In genomic region chr19:18712866-18713300, GRCm38 (mm10) we compare ENCODE assay signal across 8 mouse cellular contexts. TPM values are rescaled to one million over a fixed set of nuclear protein-coding genes. Genes with fewer than 3 reads are reported as not detected.
DNase-seq lines count a peak whose midpoint lies in the region; ATAC-seq lines count a peak whose summit lies in the region.

D030056L22Rik (plus strand) TSS chr19:18713193.

- H3K4me3 ChIP-seq in hindbrain, embryonic 12.5 days = peak within 1 kb of the TSS; percentile 95

- no peaks in the 10 kb centered on the region for H3K9me3 ChIP-seq in hindbrain, embryonic 12.5 days (replicated peaks)

- ATAC-seq in hindbrain, embryonic 12.5 days (ENCODE audit: low FRiP score) = peak; percentile 99

- H3K36me3 ChIP-seq in hindbrain, embryonic 12.5 days = no peaks in the 10 kb centered on the region

- peak within 1 kb of the TSS; percentile 84 for H3K9ac ChIP-seq in hindbrain, embryonic 12.5 days

- peak; percentile 99 for DNase-seq in Muller cell, postnatal 12 days (ENCODE audit: inconsistent ontology term)
- peak; percentile 97 for DNase-seq in cerebellum, adult 9-11 months
- DNase-seq in frontal cortex, adult 2 months (ENCODE audit: extremely low spot score in 1 of 2, low spot score in 1 of 2) = peak; percentile 94 to 99
- peak; percentile 97 to 99 for DNase-seq in layer of hippocampus, postnatal 14 days (ENCODE audit: low spot score in 2 of 2)
- DNase-seq in lung, postnatal 14 days = peak; percentile 98
- peak; percentile 90 for DNase-seq in retina, adult 2 months (ENCODE audit: low read depth, low spot score)
- DNase-seq in thymus, postnatal 36 days = peak; percentile 98 to 99

- H3K4me1 ChIP-seq in hindbrain, embryonic 12.5 days = peaks cover 24% of the 10 kb centered on the region

- peak within 1 kb of the TSS; percentile 92 for H3K27ac ChIP-seq in hindbrain, embryonic 12.5 days

- H3K4me2 ChIP-seq in hindbrain, embryonic 12.5 days (replicated peaks) = peak within 1 kb of the TSS; percentile 86

- H3K27me3 ChIP-seq in hindbrain, embryonic 12.5 days = no peaks in the 10 kb centered on the region

- WGBS in hindbrain, embryonic 12.5 days = under 1% methylated on average over 49 of the region's 49 CpGs

RNA-seq across cellular contexts. Expression of gene D030056L22Rik, which starts in this region (rescaled TPM):
- polyA plus RNA-seq in frontal cortex, adult 2 months (2012; rRNA removed) = 32.7 TPM in 2 replicates
- 64.9 and 69.3 TPM in 2 replicates for polyA plus RNA-seq in hindbrain, embryonic 12.5 days (2016; fragmentation: Nextera tagmentation; extraction: Ambion mirVana)
- total RNA-seq in layer of hippocampus, postnatal 14 days (2021) = 10 to 100 TPM; 21.2 to 22.3 TPM

Comparison
In these comparisons a context has a peak if more than half of its experiments do, and no peak if none do; other contexts are left out.
1. Peak in every context shown above with its lines: DNase-seq, ATAC-seq, H3K4me3 ChIP-seq and H3K27ac ChIP-seq.